Mouse (Mus musculus): ENCODE measurements around the gene Grm4.

Gene Grm4

GRCm38 (mm10) chr17:27551393-27551940 lies 30.3 kb upstream of the Grm4 start:
- DNase-seq (ENCODE audit: low spot score): no peak

GRCm38 (mm10) chr17:27549234-27549633 lies 28.0 kb upstream of the Grm4 start:
- no peak for DNase-seq (ENCODE audit: low spot score)

- no peak for DNase-seq (ENCODE audit: low spot score)
These were observed 26.2 kb upstream of the Grm4 start for GRCm38 (mm10) chr17:27547253-27547868.

GRCm38 (mm10) chr17:27546574-27547085 lies 25.4 kb upstream of the Grm4 start:
- no peak for DNase-seq (ENCODE audit: low spot score)

GRCm38 (mm10) chr17:27545991-27546390 lies 24.8 kb upstream of the Grm4 start:
- DNase-seq (ENCODE audit: low spot score): no peak

- DNase-seq (ENCODE audit: low spot score): no peak
These were observed 23.3 kb upstream of the Grm4 start for GRCm38 (mm10) chr17:27544551-27544950.

- no peak for DNase-seq (ENCODE audit: low spot score)
These were observed 20.8 kb upstream of the Grm4 start for GRCm38 (mm10) chr17:27541984-27542383.

GRCm38 (mm10) chr17:27541261-27541660 lies 20.1 kb upstream of the Grm4 start:
- no peak for DNase-seq (ENCODE audit: low spot score)

GRCm38 (mm10) chr17:27534718-27535117 lies 13.5 kb upstream of the Grm4 start:
- peak; percentile 75 for DNase-seq (ENCODE audit: low spot score)

GRCm38 (mm10) chr17:27533354-27533753 lies 12.2 kb upstream of the Grm4 start:
- DNase-seq (ENCODE audit: low spot score): no peak

GRCm38 (mm10) chr17:27532095-27532494 lies 10.9 kb upstream of the Grm4 start:
- DNase-seq (ENCODE audit: low spot score): no peak

- DNase-seq (ENCODE audit: low spot score): no peak
These were observed 7.6 kb upstream of the Grm4 start for GRCm38 (mm10) chr17:27528767-27529166.

GRCm38 (mm10) chr17:27528030-27528429 lies 6.8 kb upstream of the Grm4 start:
- DNase-seq (ENCODE audit: low spot score): no peak

- no peak for DNase-seq (ENCODE audit: low spot score)
These were observed 6.0 kb upstream of the Grm4 start for GRCm38 (mm10) chr17:27527188-27527587.

GRCm38 (mm10) chr17:27523121-27523520 lies 1.9 kb upstream of the Grm4 start:
- DNase-seq (ENCODE audit: low spot score): no peak

GRCm38 (mm10) chr17:27520557-27520956 lies 646 bp downstream of the Grm4 start:
- no peak for DNase-seq (ENCODE audit: low spot score)

- no peak for DNase-seq (ENCODE audit: low spot score)
These were observed 2.3 kb downstream of the Grm4 start for GRCm38 (mm10) chr17:27518700-27519595.

- DNase-seq (ENCODE audit: low spot score): no peak
These were observed 2.9 kb downstream of the Grm4 start for GRCm38 (mm10) chr17:27518296-27518695.

GRCm38 (mm10) chr17:27513916-27514762 lies 7.1 kb downstream of the Grm4 start:
- no peak for DNase-seq (ENCODE audit: low spot score)

GRCm38 (mm10) chr17:27513279-27513915 lies 7.8 kb downstream of the Grm4 start:
- DNase-seq (ENCODE audit: low spot score): no peak

GRCm38 (mm10) chr17:27512619-27513161 lies 8.5 kb downstream of the Grm4 start:
- no peak for DNase-seq (ENCODE audit: low spot score)
